Mouse (Mus musculus): ENCODE measurements around the gene Zc3h8. TPM values are rescaled to one million over a fixed set of nuclear protein-coding genes. Genes with fewer than 3 reads are reported as not detected.

The Zc3h8 gene
- 1.7 and 4.2 TPM in 2 replicates for polyA plus RNA-seq (2015; fragmentation: Nextera tagmentation; extraction: Ambion mirVana)

DNA sequence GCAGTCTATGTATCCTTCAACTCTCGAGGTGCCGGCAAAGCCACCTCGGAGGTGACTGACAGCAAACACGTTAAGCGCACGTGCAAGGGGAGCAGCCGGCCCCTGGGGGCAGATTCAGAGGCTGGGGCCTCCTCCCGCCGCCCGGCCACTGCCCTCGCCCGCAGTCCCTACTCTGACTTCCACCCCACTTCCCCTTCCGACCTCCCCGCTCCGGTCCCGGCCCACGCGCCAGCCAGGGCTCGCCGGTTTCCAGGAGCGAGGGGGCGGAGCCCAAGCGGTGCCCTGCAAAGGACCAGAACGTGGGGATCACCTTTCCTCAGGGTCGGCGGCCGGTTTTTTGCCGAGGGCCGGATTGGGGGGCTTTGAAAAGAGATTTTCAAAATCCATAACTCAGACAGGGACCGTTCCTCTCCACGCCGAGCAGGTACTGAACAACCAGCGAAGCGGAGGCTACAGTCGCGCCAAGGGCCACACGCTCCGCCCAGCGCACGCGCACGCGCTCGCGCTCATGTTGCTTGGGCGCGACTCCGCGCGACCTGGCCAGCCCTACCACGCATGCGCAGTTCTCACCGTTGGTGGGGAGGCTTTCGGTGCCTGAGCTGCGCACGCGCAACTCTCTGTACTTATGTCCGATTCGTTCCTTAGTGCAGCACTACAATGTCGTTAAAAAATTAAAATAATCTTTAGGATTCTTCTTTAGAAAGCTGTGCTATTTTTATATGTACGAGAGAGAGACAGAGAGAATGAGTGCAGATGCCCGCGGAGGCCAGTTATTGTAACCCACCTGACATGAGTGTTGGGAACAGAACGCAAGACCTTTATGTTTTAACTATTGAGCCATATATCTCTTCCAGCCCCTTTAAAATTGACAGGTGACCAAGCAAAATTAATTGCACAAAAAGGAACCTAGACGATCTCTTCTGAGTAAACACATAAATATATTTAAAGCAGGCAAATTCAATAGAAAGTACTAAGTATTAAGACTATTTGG is at the start of gene Zc3h8:
Gene Zc3h8, minus strand, starts transcription at position 540 of the 991 bp plus-strand sequence.

DNA sequence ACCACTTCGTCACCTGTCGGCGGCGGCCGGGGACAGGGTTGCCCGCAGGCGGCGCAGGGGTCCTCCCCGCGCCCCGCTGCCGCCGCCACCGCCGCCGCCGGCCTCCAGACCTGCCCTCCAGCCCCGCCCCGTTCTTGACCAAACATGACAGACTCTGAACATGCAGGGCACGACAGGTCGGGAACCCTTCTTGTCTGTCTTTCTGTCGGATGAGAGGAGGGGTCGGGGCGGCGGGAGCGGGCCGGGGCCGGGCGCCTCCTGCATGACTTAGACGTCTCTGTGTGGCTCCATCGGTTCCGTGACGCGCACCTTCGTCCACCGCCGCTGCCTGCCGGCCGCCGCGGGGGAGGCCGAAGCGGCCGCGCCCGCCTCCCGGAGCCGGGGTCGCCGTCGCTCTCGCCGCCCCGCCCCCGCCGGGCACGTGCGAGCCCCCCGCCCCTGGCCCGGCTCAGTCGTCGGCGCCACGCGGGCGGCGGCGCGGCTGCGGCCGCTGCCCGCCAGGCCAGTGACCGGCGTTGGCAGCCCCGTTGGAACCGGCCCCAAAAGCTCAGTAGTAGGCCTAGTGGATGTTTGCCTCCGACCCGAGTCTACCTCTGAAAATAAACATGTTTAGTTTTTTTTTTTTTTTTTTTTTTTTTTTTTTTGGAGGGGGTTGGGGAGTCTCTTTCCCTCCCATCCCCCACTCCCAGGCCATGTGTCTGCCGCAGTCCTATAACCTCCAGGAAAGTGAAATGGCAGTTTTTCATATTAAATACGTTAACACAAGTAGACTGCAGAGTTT is 24.0 kb upstream of the Zc3h8 start, which contains the start of gene Gm10762:
Gene Gm10762, minus strand, starts transcription at position 65 of the 781 bp plus-strand sequence.

DNA sequence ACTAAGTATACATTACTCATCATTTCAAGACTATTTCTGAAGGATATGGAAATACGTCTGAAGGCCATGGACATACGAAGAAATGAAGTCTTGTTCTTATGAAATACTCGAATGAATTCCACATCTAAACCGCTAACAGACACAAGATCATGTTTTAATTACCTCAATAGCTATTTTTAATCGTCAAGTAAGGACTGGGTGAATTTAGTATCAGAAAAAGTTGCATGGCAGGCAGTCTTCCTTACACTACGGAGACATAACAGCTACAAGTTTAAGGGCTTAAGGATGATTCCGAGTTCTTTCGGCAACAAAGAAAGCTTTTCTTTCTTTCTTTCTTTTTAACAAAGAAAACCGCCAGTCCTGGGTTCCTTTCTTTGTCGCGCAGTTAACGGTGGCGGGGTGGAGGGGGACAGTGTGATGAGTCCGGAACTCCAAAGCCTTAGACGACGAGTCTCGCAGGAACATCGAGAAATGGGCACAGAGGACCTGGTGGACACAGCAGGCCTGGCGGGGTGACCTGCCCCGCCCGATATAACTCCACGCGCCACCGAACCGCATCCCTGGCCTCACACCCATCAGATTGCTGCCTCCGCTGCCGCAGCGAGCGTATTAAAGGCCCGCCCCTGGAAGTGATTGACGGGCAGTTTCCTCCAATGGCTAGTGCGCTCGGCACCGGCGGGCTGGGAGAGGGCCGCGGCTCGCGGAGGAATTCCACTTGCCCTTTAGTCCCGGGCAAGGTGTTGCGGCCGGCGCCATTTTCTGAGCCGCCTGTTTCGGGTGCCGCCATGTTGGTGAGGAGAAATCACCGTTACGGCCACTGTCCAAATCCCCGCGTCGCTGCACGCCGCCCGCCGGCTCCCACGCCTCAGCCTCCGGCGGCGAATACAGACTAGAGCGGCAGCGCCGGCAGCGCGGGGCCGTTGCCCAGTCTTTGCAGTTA is 23.0 kb upstream of the Zc3h8 start, which contains the start of gene Zc3h6:
Gene Zc3h6, plus strand, starts transcription at position 762 of the 940 bp plus-strand sequence.

Small RNAs within 50 kb of the gene (microRNA-seq; reads per million reads assigned to microRNA genes)
- gene Gm22859 (ENCODE audit: borderline replicate concordance, insufficient number of aligned reads), result not detected

Other genes starting within 250 kb of the Zc3h8 start
- gene Mertk, start 245.1 kb downstream of the Zc3h8 start, polyA plus RNA-seq (2015; fragmentation: Nextera tagmentation; extraction: Ambion mirVana), result 3.5 and 4.9 TPM in 2 replicates
- 28.7 and 45.4 TPM in 2 replicates for gene Tmem87b, start 126.0 kb downstream of the Zc3h8 start, polyA plus RNA-seq (2015; fragmentation: Nextera tagmentation; extraction: Ambion mirVana)
- 3.1 and 4.0 TPM in 2 replicates for gene Fbln7, start 81.1 kb downstream of the Zc3h8 start, polyA plus RNA-seq (2015; fragmentation: Nextera tagmentation; extraction: Ambion mirVana)
- 4.9 and 5.2 TPM in 2 replicates for gene Zc3h6, start 23.3 kb upstream of the Zc3h8 start, polyA plus RNA-seq (2015; fragmentation: Nextera tagmentation; extraction: Ambion mirVana)
- gene Gm10762, start 23.6 kb upstream of the Zc3h8 start, polyA plus RNA-seq (2015; fragmentation: Nextera tagmentation; extraction: Ambion mirVana), result 17.2 and 20.4 TPM in 2 replicates
- 0.35 TPM in 1 of 2 replicates, not detected in the other for gene Vinac1, start 104.1 kb upstream of the Zc3h8 start, polyA plus RNA-seq (2015; fragmentation: Nextera tagmentation; extraction: Ambion mirVana)
- 7.7 and 9.0 TPM in 2 replicates for gene Ttl, start 121.9 kb upstream of the Zc3h8 start, polyA plus RNA-seq (2015; fragmentation: Nextera tagmentation; extraction: Ambion mirVana)
- 4.9 and 7.7 TPM in 2 replicates for gene Polr1b, start 156.9 kb upstream of the Zc3h8 start, polyA plus RNA-seq (2015; fragmentation: Nextera tagmentation; extraction: Ambion mirVana)
- gene Chchd5, start 185.6 kb upstream of the Zc3h8 start, polyA plus RNA-seq (2015; fragmentation: Nextera tagmentation; extraction: Ambion mirVana), result 23.9 and 36.6 TPM in 2 replicates